Mouse (Mus musculus) mature B cell (primary cell): ENCODE measurements around the gene Rabggta.

ENCODE experiments used
- in situ Hi-C: fragments of 300-500 bp; cut with MboI; formaldehyde crosslinking; loops from 2 replicates; pipeline ENCODE4 v1.14.3; 2019

Rabggta gene

DNA sequence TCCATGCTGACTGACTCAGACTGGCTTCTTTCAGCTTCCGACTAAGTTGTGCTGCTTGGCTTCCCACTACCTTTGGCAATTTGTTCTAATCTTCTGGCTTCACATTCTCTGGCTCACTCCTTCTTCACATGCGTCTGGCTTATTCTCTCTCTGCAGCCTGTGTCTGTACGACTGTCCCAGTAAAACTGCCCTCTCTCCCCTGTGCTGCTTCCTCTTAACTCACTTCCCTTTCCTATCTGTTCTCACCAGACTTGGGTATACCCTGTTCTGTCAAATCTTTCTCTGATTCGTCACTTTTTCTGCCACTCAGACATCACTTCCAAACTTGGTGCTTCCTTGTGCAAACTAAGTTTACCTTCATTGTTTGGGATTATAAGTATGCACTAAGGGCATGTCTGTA is 24.8 kb downstream of the Rabggta start:
- in situ Hi-C loops = no loop called here

DNA sequence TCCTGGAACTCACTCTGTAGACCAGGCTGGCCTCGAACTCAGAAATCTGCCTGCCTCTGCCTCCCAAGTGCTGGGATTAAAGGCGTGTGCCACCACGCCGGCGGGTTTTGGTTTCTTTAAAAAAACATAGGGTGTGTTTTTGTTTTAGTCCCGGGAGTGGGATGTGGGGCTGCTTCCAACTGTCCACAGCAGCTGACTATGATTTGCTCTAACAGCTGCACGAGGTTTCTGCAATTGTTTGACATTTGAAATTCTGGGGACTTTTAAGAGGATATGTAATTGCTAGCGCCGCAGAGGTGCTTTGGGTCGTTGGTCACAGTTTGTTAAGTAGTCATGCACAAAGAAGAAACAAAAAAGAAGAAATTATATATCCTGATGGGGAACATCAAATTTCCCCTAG is 32.6 kb downstream of the Rabggta start:
- in situ Hi-C loops = no loop called here

DNA sequence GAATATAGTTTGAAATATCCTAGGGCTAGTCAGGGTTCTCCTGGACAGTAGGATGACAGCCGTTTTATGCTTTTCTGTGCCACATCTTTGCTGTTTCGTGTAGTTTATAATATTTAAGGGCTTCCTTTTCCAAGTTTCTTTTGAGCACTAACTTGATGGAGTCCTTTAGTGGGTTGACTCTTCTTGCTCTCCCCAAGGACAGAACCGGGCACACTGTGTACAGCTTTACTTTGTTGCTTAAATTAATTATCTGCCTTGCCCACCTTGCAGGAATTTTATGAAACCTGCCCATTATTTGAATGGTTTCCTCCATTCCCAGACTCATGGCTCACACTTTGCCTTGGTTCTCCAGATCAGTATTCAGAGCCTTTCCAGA is 40.0 kb downstream of the Rabggta start:
- in situ Hi-C loops = loop anchor here (5.0 kb wide), 1 partner anchor 60 kb away; no protein-coding TSS in a partner anchor

DNA sequence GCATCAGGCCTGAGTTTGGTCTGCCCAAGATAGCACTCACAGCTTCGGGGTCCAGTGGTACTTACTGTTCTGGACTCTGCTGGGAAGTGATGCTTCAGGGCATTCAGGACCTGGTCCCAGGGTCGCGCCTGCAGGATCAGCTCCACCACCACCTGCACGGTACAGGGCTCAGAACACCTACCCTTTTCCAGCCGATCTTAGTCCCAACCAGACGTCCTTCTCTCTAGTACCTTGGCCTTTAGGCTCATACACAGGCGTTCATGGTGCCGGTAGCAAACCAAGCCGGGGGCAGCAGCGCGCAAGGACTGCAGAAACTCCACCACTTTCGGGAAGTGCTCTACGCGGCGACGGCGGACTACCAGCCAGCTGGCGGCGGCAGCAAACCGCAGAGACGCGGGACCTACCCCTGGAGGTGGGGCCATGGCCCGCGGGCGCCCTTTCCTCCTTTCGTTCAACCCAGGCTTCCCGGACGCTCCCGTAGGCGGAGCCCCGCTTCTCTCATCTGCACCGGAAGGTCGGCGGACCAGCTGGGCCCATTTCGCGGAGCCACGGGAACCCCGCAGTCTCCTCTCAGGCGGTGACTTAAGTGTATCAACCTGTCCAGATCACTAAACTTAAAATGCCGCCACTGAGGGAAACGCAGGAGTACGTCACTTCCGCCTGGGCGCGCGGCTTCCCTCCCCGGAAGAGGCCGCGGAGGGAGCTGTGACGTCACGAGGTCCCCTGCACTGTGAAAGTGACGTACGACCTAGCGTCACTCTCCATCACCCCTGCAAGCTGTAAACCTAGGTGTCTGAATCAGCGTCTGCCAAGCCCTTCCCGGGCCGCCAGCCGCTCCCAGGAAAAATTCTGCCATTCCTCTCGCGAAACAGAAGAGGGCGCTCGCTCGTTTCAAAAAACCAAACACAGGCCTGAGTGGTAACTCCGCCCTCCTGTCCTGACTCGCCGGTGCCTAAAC is 40.6 kb downstream of the Rabggta start, which contains the start of gene Tinf2:
TSS of gene Tinf2 (minus strand) at position 661 of the 958 bp plus-strand sequence.
- in situ Hi-C loops = loop anchor here (5.0 kb wide), 1 partner anchor 61 kb away; no protein-coding TSS in a partner anchor

DNA sequence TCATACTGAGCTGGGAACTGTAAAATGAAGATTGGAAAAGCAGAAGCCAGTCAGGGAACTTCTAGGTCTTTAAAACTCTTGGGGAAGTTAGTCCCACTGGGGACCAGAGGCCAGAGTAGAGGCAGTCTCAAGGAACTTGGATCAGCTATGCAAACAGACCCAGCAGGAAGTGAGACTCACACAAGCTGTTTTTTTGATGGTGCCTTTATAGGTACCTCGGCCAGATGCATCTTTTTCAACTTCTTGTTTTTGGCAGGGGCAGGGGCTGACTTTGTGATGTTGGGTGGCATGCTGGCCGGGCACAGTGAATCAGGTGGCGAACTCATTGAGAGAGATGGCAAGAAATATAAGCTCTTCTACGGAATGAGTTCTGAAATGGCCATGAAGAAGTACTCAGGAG is 44.4 kb downstream of the Rabggta start:
- in situ Hi-C loops = no loop called here

DNA sequence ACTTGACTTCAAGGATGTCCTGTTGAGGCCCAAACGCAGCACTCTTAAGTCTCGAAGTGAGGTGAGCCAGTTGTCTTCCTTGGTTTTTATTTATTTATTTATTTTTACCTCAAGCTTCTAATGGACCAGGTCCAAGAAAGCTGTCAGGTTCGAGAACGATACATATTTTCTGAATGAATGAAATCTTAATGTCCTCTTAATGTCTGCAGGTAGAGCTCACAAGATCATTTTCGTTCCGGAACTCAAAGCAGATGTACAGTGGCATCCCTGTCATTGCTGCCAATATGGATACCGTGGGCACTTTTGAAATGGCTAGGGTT is 49.4 kb downstream of the Rabggta start:
- in situ Hi-C loops = no loop called here

DNA sequence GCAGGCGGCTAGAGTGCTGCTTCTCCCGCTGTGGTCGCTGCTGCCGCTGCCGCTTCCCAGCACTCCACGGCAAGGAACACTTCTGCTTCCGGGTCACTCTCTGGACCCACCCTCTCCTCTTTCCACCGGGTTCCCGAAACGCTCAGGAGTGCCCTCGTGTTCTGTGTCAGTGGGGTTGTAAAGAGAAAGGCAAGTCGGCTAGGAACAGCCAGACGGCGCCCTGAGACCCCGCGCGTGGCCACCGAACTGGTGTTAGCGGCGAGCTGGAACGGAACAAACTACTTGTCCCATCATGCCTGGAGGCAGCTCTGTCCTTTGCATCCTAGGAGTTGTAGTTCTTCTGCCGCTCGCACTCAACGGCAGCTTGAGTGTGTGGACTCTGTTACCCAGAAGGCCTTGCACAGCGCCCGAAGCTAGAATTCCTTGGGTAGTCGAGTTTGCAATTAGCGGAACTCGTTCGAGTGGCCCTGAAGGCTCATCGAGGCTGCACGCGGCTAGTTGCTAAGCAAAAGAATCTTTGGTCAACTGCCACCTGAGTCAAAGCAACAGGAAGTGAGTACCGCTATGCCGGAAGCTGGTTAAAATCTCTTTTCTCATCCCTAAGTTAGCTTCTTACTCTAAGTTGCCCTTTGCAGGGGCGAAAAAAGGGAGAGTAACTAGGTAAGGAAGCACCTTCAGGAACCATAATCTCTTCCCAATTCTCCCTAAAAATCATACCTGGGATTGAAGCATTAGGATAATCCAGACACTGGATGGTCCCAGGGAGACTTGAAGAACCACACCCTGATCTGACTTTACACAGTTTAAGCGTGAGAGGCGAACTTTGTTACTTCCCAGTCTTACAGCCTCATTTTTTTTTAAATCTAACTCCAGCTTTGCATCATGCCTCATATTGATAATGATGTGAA is 50.0 kb downstream of the Rabggta start, which contains the start of the genes Gmpr2 and Nedd8:
TSS of gene Gmpr2 (plus strand) at position 109 of the 908 bp plus-strand sequence.
TSS of gene Nedd8 (minus strand) at position 292 of the 908 bp plus-strand sequence.
- in situ Hi-C loops = no loop called here

DNA sequence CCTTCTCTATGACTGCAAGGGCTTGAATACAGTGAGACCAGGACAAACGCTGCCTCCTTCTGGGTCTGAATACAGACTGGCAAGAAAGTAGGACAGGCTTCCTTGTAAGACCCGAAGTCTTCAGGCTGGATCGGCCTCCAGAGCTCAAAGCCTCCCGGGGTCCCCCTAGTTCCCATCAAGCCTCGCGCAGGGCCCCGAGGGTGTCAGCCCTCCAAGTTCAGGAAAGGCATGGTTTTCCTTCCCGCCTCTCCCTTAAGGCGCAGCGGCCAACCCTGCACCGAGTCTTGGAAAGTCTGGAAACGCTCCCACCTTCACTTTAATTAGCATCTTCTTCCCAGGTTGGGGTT is 50.6 kb downstream of the Rabggta start:
- in situ Hi-C loops = no loop called here
